Mouse (Mus musculus) gastrocnemius, adult 8-10 months (tissue): ENCODE data around the gene Tnfaip2. TPM values are rescaled to one million over a fixed set of nuclear protein-coding genes. Genes with fewer than 3 reads are reported as not detected.

Experiments used
- DNase-seq, 2 experiments: peaks; one replicate each; pipeline ENCODE4 v3.0.0; 2022; ENCODE audit warnings: low spot score in 2 of 2
- total RNA-seq, 4 experiments: library from RNA; stranded (reverse); gene quantifications; 2 replicates each; pipeline ENCODE4 v1.2.4; 2022

The Tnfaip2 gene
- total RNA-seq, 4 experiments from 2014 or later, result 17.0 to 41.0 (median 32.6) TPM

DNA sequence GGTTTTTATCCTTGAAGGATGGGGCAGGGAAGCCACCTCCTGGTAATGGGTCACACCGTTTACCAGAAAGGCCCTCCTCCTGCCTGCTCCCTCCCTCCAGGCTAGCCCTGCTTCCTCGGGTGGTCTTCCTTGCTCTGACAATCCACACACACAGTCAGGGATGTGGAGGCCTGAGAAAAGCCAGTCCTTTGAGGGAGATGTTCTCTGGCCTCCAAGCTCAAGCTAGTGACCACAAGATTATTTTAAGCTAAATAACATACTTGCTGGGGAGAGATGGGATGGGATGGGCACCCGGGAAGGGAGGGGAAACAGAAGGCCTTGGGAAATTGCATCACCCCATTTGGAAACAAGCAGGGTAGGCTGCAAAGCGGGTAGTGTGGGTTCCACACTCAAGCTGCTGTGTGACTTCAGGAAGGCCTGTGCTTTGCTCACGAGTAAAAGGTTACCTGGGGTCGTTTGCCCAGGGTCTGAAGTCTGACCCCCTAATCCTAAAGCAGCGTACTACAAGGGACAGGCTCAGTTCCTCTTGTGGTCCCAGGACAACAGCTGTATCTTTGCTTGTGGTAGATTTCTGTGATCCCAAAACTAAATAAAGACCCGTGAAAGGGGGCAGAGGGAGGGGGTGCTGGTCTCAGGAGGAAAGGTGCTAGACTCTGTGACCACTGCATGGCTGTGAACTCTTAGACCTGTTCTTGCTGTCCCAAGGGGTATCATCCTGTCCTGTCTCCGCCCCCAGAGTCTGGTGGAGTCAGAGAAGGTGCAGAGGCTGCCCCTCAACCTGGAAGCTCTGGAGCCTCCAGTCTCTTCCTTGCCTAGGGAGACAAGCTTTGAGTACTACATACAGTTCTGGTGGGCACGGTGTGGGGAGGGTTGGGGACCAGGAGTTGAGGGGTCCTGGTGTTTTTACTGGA lies 1.9 kb downstream of the Tnfaip2 start:
- DNase-seq, result no peak

- DNase-seq, result no peak
Observed at GRCm38 (mm10) chr12:111445161-111445889, 3.1 kb downstream of the Tnfaip2 start.

DNA sequence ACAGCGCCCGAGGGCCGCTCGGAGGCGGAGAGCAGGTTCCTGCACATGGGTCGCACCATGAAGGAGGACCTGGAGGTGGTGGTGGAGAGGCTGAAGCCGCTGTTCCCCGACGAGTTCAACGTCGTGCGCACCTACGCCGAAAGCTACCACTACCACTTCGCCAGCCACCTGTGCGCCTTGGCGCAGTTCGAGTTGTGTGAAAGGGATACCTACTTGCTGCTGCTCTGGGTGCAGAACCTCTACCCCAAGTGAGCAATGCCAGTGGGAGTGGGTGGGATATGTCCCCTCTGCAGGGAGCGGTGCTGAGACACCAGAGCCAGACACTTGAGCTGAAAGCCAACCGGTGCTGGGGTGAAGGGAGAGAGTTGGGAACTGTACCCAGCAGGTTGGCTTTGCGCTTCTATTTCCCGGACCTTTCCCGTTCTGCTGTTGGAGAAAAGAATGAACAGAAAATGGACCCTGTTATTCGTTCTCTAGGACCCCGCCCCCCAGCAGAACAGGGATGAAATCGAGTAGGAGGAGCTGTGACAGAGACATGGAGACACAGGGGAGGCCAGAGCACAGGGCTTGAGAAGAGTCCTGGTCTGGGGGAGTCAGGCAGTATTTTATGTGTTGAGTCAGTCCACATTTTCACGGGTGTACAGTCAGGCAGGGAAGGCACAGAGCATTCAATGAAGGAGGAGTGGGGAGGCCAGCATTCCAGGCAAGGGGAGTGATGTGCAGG lies 3.8 kb downstream of the Tnfaip2 start:
- no peak for DNase-seq

DNA sequence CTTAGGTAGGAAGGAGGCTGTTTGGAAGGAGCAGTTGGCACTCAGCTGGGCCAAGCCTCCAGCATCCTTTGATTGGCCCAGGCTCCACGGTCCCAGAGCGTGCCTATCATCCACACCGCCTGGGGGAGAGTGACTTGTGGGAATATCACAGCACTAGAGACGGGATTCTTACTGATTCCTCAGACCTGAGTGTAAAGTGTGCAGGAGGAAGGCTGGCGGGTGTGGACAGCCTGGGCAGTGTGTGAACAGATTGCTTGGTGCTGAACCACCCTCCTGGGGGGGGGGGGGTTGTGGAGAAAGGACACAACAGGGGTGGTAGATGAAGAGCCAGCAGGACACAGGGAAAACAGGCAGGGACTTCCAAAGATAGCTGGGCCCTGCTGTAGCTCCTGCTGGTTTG lies 4.5 kb downstream of the Tnfaip2 start:
- no peak for DNase-seq

- DNase-seq, result no peak
Observed at GRCm38 (mm10) chr12:111447350-111447749, 5.1 kb downstream of the Tnfaip2 start.

GRCm38 (mm10) chr12:111447898-111448760 lies 5.9 kb downstream of the Tnfaip2 start:
- DNase-seq, result peak in 1 of 2 experiments; percentile 62

- no peak for DNase-seq
Observed at GRCm38 (mm10) chr12:111448931-111449705, 6.8 kb downstream of the Tnfaip2 start.

- peak; percentile 65 to 78 for DNase-seq
Observed at GRCm38 (mm10) chr12:111450359-111450758, 8.1 kb downstream of the Tnfaip2 start.

- no peak for DNase-seq
Observed at GRCm38 (mm10) chr12:111451561-111451960, 9.3 kb downstream of the Tnfaip2 start.

DNA sequence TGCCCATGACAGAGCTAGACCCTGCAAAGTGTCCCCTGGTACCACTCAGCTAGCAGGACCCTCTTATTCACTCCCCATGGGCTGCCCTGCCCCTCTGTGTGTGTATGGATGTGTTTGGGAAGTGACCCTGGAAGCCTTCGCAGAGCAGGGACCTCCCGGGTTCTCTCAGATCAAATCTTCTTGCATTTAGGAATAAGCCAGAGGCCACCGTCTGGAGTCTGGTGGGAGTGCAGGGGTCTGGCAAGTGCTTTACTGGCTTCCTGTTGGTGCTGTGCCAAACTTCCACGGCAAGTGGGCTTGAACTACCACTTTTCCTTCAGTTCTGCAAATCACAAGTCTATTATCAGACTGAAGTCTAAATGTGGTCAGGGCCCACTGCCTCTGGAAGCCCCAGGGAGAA lies 11.8 kb downstream of the Tnfaip2 start:
- no peak for DNase-seq

DNA sequence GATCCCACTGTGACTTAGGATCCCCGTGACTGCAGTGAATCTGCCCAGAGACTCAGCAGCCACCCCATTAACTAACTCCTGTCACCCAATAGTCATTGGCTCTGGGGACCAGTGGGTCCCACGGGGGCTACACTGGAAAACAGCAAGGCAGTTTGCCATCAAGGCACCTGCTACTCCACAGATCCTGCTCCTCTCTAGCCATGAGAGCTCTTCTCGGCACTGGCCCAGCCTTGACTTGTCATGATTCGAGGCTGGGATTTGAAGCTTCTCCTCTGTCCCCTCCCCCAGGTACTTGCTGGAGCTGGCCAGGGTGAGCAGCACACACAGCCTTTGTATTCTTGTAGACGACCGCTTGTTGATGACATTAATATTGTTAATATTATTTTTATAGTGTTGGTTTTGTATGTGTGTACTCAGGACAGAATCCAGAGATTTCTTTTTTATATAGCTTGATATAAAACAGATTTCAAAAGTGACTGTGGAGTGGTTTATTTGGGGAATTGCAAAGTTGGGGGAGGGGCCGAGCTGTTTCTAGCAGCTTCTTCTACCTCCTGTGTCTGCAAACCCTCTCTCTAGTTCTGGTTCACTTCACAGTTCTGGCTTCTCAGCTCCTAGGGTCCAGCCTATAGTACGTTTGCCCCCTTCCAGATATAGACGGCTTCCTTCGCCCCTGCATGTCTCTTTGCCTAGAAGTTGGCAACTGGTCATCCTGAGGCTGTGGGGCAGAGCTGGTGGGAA lies 12.4 kb downstream of the Tnfaip2 start:
- no peak for DNase-seq

GRCm38 (mm10) chr12:111455311-111455846 lies 13.1 kb downstream of the Tnfaip2 start:
- DNase-seq, result peak in 1 of 2 experiments; percentile 61

DNA sequence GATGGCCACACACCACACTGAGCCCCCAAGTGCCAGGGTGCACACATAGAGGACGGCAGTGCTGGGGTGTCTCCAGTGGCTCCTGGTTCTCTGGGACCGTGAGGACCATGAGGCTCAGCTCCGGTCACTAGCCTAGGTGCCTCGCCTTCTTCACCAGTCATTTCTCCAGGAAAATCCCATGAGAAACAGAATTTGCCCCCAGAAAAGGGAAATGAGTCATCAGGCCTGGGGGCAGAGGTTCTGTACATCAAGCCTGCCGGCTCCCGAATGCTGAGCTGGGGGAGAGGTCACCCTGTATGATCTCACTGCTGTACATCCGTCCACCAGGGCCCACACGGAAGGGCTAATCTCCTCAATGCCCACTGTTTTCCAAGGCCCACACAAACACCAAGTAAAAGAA lies 13.6 kb downstream of the Tnfaip2 start:
- no peak for DNase-seq

DNA sequence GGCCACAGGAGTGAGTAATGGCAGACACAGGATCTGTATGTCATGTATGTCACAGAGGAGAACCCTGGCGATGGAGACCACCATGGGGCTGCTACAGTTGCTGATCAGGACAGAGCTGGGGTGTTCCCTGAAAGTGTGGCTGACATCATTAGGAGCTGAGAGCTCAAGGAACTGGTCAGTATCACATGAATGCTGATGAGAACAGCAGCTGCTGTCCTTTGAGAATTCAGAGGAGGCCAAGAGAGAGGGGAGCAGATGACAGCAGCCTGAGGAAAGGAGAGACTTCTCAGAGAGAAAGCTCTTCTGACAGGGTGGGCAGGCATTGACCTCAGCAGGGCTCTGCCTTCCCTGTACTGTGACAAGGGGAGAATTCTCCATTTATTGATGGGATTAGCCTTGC lies 15.5 kb downstream of the Tnfaip2 start:
- no peak for DNase-seq

DNA sequence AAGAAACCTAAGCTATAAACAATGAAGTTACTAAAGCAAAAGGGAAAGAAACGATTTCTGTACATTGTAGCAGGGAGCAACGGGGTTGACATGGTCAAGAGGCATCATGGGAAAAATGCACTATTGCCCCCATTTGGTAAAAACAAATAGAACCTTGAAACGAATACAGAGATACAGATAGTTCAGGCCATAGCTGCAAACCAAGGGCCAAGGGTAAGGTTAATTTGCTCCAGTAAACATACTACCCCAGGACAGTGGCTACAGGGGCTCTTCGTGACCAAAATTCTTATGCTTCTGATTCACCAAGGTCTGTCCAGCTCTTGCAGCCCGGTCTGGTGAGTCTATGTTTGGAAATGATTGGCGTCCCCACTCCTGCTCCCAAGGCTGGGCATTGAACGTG lies 21.3 kb downstream of the Tnfaip2 start:
- DNase-seq, result no peak

- no peak for DNase-seq
Observed at GRCm38 (mm10) chr12:111466369-111466768, 24.1 kb downstream of the Tnfaip2 start.

GRCm38 (mm10) chr12:111468206-111468605 lies 25.9 kb downstream of the Tnfaip2 start:
- no peak for DNase-seq

DNA sequence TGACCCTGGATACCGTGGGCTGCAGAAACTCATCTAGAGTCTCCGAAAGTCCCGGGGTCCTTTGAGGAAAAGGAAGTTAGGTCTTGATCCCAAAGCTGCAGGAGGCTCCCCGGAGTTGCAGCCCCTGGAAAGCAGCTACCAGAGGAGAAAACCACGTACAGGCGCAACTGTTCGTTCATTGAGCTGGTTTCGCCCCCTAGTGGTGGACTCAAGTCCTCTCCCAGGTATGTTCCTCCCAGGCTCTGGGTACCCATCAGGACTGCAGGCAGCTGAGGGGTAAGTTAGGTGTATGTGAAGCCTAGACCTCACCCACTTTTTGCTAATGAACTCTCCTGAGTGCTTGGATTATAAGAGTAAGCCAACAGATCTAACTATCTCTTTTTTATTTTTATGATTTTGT lies 27.2 kb downstream of the Tnfaip2 start:
- no peak for DNase-seq

- no peak for DNase-seq
Observed at GRCm38 (mm10) chr12:111471119-111471518, 28.9 kb downstream of the Tnfaip2 start.
